Mouse (Mus musculus): ENCODE measurements at regions not wholly inside any gene's neighbourhood (a gene's known extent, or its start where the extent isn't known, plus 50 kb on each side); places are given as distances from the start of the nearest gene placed in this dataset.
A peak's percentile ranks its signal among the peaks of the same experiment; 100 is the strongest.

DNA sequence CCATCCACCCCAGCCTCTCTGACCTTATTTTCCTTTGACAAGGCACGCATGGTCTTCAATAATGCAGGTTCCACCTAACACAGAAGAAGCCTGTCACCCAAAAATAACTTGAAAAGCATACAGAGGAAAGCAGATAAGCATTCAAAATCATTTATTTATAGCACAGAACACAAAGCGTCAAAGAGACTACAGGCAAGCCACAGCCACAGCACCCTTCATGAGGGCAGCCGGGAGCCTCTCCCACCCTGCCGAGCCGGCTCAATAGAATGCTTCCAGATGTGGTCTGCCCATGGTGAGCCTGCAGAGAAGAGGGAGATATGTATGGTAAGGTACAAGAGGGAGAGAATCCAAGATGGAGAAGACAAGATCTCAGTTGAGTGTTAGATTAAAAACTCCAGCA, 76.7 kb upstream of the Kcnd3 start:
- H3K36me3 ChIP-seq (ENCODE audit: control insufficient read depth, insufficient read depth, low read length): no peaks in the 10 kb centered on the region

DNA sequence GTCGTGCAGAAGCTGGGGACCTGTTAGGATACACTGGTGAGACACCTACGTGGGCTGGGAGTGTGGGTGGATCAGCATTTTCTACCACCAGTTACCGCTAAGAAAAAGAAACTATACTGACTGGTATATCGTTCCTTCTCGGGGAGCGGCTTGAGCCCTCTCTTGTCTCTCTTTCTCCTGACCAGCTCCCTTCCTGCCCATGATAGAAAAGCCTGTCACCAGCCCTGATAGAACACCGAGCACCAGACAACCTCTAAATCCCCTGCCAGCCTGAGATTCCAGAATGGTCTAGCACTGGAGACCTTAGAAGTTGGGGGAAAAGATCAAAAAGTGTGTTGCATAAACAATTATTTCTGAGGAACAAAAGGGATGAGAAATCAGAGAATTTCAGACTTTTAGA, 76.3 kb upstream of the Kcnd3 start:
- no peak overlapping the region for H3K9ac ChIP-seq (replicated peaks; ENCODE audit: low read length)
- H3K4me1 ChIP-seq (ENCODE audit: control insufficient read depth, insufficient read depth, low read length): no peaks in the 10 kb centered on the region
- H3K27ac ChIP-seq (replicated peaks; ENCODE audit: low read depth, low read length): no peak overlapping the region
- H3K36me3 ChIP-seq (ENCODE audit: control insufficient read depth, insufficient read depth, low read length): no peaks in the 10 kb centered on the region
- H3K4me3 ChIP-seq (replicated peaks; ENCODE audit: low read depth, low read length): no peak overlapping the region
- no peak for ATAC-seq (ENCODE audit: low FRiP score, low TSS enrichment)
- no peaks in the 10 kb centered on the region for H3K27me3 ChIP-seq (ENCODE audit: control insufficient read depth, insufficient read depth, low read length)
- H3K4me2 ChIP-seq (ENCODE audit: low read length): no peak overlapping the region
- no peak for DNase-seq
- H3K9me3 ChIP-seq (ENCODE audit: control insufficient read depth, low read length): no peaks in the 10 kb centered on the region
- 82% methylated on average over 7 of the region's 7 CpGs for WGBS

More for the DNA sequence above, 76.7 kb upstream of the Kcnd3 start:
- H3K4me2 ChIP-seq (ENCODE audit: low read length): no peak overlapping the region
- H3K9ac ChIP-seq (replicated peaks; ENCODE audit: low read length): no peak overlapping the region
- no peaks in the 10 kb centered on the region for H3K9me3 ChIP-seq (ENCODE audit: control insufficient read depth, low read length)
- H3K4me1 ChIP-seq (ENCODE audit: control insufficient read depth, insufficient read depth, low read length): 0 out of 2 replicates have a peak, but pooled peaks cover under 1% of the 10 kb centered on the region
- ATAC-seq (ENCODE audit: low FRiP score, low TSS enrichment) (no peak), DNase-seq (no peak)
- H3K27me3 ChIP-seq (ENCODE audit: control insufficient read depth, insufficient read depth, low read length): no peaks in the 10 kb centered on the region
- H3K27ac ChIP-seq (replicated peaks; ENCODE audit: low read depth, low read length): no peak overlapping the region
- no peak overlapping the region for H3K4me3 ChIP-seq (replicated peaks; ENCODE audit: low read depth, low read length)
- WGBS: 80% methylated on average over 5 of the region's 5 CpGs

DNA sequence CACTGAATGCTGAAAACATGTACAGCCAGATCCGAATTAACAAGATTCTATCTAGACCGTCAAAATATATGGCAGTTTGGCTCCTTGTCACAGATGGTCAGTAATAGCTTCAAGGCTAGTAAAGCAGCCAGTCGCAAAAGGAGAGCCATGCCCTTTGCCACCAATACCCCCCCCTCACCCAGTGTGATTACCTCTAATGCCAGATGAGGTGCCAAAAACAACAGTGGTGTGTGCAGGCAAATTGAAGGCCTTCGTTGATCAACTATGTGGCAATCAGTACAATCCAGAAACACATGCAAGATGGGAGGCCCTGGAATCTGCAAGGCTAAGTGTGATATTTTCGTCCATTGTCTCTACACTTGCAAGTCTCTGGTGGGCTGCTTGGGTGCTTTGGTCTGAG, 75.8 kb upstream of the Kcnd3 start:
- H3K4me1 ChIP-seq (ENCODE audit: control insufficient read depth, insufficient read depth, low read length): no peaks in the 10 kb centered on the region
- no peak overlapping the region for H3K9ac ChIP-seq (replicated peaks; ENCODE audit: low read length)
- H3K4me2 ChIP-seq (ENCODE audit: low read length): no peak overlapping the region
- DNase-seq: no peak
- H3K9me3 ChIP-seq (ENCODE audit: control insufficient read depth, low read length): no peaks in the 10 kb centered on the region
- WGBS: 89% methylated on average over 5 of the region's 5 CpGs
- H3K4me3 ChIP-seq (replicated peaks; ENCODE audit: low read depth, low read length): no peak overlapping the region
- no peak overlapping the region for H3K27ac ChIP-seq (replicated peaks; ENCODE audit: low read depth, low read length)
- H3K36me3 ChIP-seq (ENCODE audit: control insufficient read depth, insufficient read depth, low read length): no peaks in the 10 kb centered on the region
- no peak for ATAC-seq (ENCODE audit: low FRiP score, low TSS enrichment)
- H3K27me3 ChIP-seq (ENCODE audit: control insufficient read depth, insufficient read depth, low read length): no peaks in the 10 kb centered on the region

DNA sequence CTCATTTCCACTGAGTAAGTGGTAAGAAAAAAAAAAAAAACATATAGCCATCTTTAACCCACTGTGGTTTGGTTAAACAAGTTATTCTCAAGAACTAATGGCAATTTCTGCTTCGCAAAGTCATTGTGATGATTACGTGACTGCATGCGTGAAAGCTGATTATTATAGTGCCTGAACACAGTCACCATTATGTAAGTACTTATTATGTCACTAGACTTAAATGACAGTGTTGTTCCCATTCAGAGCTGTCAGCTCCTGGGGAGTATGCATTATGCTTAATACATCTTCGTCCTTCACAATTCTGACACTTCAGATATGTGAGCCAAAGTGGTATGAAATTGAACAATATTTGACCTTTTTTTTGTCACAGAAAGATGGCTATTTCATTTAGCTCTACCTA, 71.3 kb upstream of the Kcnd3 start:
- WGBS: 77% methylated on average over 4 of the region's 4 CpGs
- H3K27ac ChIP-seq (replicated peaks; ENCODE audit: low read depth, low read length): no peak overlapping the region
- H3K4me1 ChIP-seq (ENCODE audit: control insufficient read depth, insufficient read depth, low read length): no peaks in the 10 kb centered on the region
- DNase-seq: no peak
- H3K4me2 ChIP-seq (ENCODE audit: low read length): no peak overlapping the region
- H3K4me3 ChIP-seq (replicated peaks; ENCODE audit: low read depth, low read length): no peak overlapping the region
- H3K36me3 ChIP-seq (ENCODE audit: control insufficient read depth, insufficient read depth, low read length): no peaks in the 10 kb centered on the region
- no peak overlapping the region for H3K9ac ChIP-seq (replicated peaks; ENCODE audit: low read length)
- no peak for ATAC-seq (ENCODE audit: low FRiP score, low TSS enrichment)
- H3K27me3 ChIP-seq (ENCODE audit: control insufficient read depth, insufficient read depth, low read length): no peaks in the 10 kb centered on the region
- no peaks in the 10 kb centered on the region for H3K9me3 ChIP-seq (ENCODE audit: control insufficient read depth, low read length)

DNA sequence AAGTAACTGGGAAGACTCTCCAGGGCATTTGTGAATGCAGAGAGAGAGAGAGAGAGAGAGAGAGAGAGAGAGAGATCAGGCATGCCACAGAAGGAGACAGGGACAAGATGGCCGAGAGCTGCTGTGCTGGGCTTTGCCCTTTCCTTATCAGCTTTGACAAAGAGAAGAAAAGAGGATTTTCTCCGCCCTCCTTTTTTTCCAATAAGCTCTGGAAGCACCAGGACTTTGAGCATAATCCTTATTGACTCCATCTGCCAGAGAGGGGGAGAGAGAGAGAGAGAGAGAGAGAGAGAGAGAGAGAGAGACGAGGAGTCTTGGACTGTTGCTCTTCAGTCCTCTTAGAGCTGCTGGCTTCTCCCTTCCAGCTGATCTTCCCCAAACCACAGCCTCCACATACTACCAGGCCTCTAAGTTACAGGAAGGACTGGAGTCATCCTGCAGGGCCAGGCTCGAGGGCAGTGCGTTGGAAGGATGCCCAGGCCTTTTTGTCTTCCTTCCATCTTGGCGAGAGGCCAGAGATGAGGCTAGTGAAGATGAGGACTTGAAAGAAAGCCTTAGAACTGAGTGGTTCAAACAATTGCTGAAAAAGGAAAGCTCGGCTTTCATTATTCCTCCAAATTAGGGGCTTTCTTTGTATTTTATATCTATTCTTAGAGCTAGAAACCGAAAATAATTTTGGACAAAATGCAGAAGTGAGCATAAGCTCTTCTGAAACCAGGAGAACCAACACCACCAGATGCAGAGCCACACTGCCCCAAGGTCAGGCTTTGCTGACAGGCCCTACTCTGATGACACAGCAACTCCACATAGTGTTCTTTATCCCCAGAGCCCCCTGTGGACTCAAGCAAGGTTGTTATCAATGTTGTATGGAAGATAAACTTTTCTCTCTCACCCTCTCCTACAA, 59.3 kb upstream of the Kcnd3 start:
- no peaks in the 10 kb centered on the region for H3K4me1 ChIP-seq (ENCODE audit: control insufficient read depth, insufficient read depth, low read length)
- no peaks in the 10 kb centered on the region for H3K27me3 ChIP-seq (ENCODE audit: control insufficient read depth, insufficient read depth, low read length)
- H3K4me2 ChIP-seq (ENCODE audit: low read length): no peak overlapping the region
- H3K4me3 ChIP-seq (replicated peaks; ENCODE audit: low read depth, low read length): no peak overlapping the region
- WGBS: 34% methylated on average over 8 of the region's 8 CpGs
- 0 out of 2 replicates have a peak, but pooled peaks have one; percentile 27 for ATAC-seq (ENCODE audit: low FRiP score, low TSS enrichment)
- no peak overlapping the region for H3K27ac ChIP-seq (replicated peaks; ENCODE audit: low read depth, low read length)
- no peak overlapping the region for H3K9ac ChIP-seq (replicated peaks; ENCODE audit: low read length)
- no peaks in the 10 kb centered on the region for H3K9me3 ChIP-seq (ENCODE audit: control insufficient read depth, low read length)
- H3K36me3 ChIP-seq (ENCODE audit: control insufficient read depth, insufficient read depth, low read length): no peaks in the 10 kb centered on the region
- peak; percentile 74 for DNase-seq
